Mouse (Mus musculus) spleen, postnatal 0 days (tissue): Measurements from ENCODE around the gene Pnma5. TPM values are rescaled to one million over a fixed set of nuclear protein-coding genes. Genes with fewer than 3 reads are reported as not detected.

Experiments
- microRNA counts: library from miRNA; unstranded; fragments of <30 nt; microRNA quantifications from one replicate; lab custom pipeline; 2015
- polyA plus RNA-seq: library from polyadenylated mRNA; unstranded; fragments of >200 nt; fragmentation: Nextera tagmentation; extraction: Ambion mirVana; gene quantifications from 2 replicates; pipeline ENCODE4 v1.2.1, GENCODE M21; 2015

The Pnma5 gene
- not detected in 2 replicates for polyA plus RNA-seq

DNA sequence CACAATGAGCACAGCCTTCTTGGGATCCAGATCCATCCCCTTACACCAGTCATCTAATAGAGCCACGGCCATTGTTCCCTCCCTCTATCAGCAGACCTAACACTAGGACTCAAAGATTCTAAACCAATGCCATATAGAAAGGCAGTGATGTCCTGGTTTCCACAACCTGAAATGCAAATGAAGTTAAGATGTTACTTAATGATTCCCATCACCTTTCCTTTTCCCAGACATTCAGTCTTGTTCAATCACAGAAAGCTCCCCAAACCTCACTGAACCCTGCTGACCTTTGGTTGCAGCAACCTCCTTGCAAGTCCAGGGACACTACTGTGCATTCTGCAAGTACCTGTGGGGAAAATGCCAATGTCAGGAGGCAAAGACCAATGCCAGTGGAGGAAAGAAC lies at the start of gene Pnma5:
Gene Pnma5 (minus strand): TSS at position 101 of the 400 bp plus-strand sequence.

DNA sequence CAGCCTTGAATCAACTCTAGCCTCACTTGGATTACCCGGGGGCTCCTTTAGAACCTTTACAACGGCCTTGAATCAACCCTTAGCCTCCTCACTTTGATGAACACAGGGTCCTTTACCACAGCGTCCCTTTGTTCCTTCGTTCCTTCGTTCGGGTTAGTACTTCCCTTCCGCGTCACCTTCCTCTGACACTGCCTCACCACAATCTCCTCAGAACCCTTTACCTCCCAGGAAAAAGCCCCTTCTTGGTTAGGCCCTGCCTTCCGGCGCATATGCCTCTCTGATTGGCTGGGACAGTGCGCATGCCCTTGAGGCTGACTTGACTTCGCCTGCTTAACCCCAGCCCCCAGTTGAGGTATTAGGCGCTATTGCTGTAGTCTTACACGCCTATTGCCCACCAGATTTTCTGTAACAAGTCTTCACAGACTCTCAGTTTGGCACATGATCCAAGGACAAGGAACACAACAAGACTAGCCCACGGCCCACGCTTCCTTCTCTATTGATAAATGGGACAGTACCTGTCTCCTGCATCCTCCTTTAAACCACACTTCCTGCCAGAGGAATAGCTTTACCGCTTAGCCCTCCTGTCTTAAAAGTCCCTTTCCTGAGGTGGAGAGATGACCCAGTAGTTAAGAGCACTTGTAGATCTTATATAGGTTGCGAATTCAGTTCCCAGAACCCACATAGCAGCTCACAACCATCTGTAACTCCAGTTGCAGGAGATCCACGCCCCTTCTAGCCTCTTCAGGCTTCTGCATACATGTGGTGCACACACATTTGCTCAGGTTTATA lies 45.6 kb upstream of the Pnma5 start, which contains the start of gene Xlr4a:
Gene Xlr4a (minus strand): TSS at position 212 of the 789 bp plus-strand sequence.

DNA sequence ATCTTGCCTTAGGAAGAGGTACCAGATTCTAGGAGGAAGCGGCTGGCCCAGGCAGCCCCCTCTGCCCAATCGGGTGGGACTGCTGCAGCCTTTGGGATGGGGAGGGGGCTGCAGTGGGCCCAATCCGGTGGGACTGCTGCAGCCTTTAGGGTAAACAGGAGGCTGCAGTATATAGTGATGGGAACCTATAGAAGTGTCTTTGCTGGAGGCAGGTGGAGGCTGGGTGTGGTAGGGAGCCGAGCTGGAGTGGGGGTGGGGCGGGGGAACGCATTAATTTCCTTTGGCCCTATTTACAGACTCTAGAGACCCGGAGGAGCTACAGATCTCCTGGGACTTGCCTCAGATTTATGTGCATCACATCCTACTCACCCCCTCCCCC lies 27.5 kb upstream of the Pnma5 start, which contains the start of gene Pnma3:
Gene Pnma3 (plus strand): TSS at position 373 of the 379 bp plus-strand sequence.

GRCm38 (mm10) chrX:72986841-72987519 lies 49.9 kb downstream of the Pnma5 start, which contains the start of gene Zfp185:
Gene Zfp185 (plus strand): TSS chrX:72987339.

MicroRNAs encoded within 50 kb of the gene (microRNA counts, 519-probe panel; counts per million panel counts)
- 88.3 counts per million for microRNA mmu-miR-2137 (lab: Ali Mortazavi, UCI)

Other genes starting within 250 kb of the Pnma5 start
- 1.4 and 2.0 TPM in 2 replicates for gene Gabrq, start 211.9 kb downstream of the Pnma5 start, polyA plus RNA-seq
- 45.9 and 49.7 TPM in 2 replicates for gene Cetn2, start 118.7 kb downstream of the Pnma5 start, polyA plus RNA-seq
- gene Nsdhl, start 118.5 kb downstream of the Pnma5 start, polyA plus RNA-seq = 8.3 and 8.9 TPM in 2 replicates
- gene Zfp185, start 49.8 kb downstream of the Pnma5 start, polyA plus RNA-seq = 2.7 and 3.5 TPM in 2 replicates
- not detected in 2 replicates for gene Pnma3, start 27.7 kb upstream of the Pnma5 start, polyA plus RNA-seq
- gene Xlr4a, start 45.4 kb upstream of the Pnma5 start, polyA plus RNA-seq = 2.2 and 3.6 TPM in 2 replicates
- gene Xlr3a, start 60.0 kb upstream of the Pnma5 start, polyA plus RNA-seq = 0.69 and 0.72 TPM in 2 replicates
- not detected in 2 replicates for gene Gm14685, start 79.9 kb upstream of the Pnma5 start, polyA plus RNA-seq
- not detected in 2 replicates for gene Xlr5b, start 111.7 kb upstream of the Pnma5 start, polyA plus RNA-seq
- not detected in 2 replicates for gene DXBay18, start 112.3 kb upstream of the Pnma5 start, polyA plus RNA-seq
- not detected in 2 replicates for gene Spin2d, start 139.9 kb upstream of the Pnma5 start, polyA plus RNA-seq
- 0.99 and 2.5 TPM in 2 replicates for gene Xlr3b, start 155.1 kb upstream of the Pnma5 start, polyA plus RNA-seq
- gene Xlr4b, start 177.2 kb upstream of the Pnma5 start, polyA plus RNA-seq = 3.2 and 4.1 TPM in 2 replicates
- gene F8a, start 191.2 kb upstream of the Pnma5 start, polyA plus RNA-seq = 6.4 and 8.1 TPM in 2 replicates
- gene Xlr4c, start 206.0 kb upstream of the Pnma5 start, polyA plus RNA-seq = 0.48 and 1.4 TPM in 2 replicates
- gene Xlr3c, start 228.3 kb upstream of the Pnma5 start, polyA plus RNA-seq = not detected in 2 replicates